Mouse (Mus musculus) neural tube, embryonic 13.5 days (tissue): ENCODE measurements around the gene Tarm1. TPM values are rescaled to one million over a fixed set of nuclear protein-coding genes. Genes with fewer than 3 reads are reported as not detected.

ENCODE experiments used
- polyA plus RNA-seq: library from polyadenylated mRNA; unstranded; fragments of >200 nt; fragmentation: Nextera tagmentation; extraction: Ambion mirVana; gene quantifications from 2 replicates; pipeline ENCODE4 v1.2.1, GENCODE M21; 2015

Gene Tarm1
- polyA plus RNA-seq, 1 experiment from 2014 or later, result not detected

Other genes with a start within 250 kb of the Tarm1 start
- 40.4 and 46.4 TPM in 2 replicates for gene Myadm, start 213.5 kb downstream of the Tarm1 start, polyA plus RNA-seq
- gene Prkcg, start 213.4 kb downstream of the Tarm1 start, polyA plus RNA-seq, result 0.64 and 0.76 TPM in 2 replicates
- gene Cacng7, start 169.7 kb downstream of the Tarm1 start, polyA plus RNA-seq, result 4.2 and 4.5 TPM in 2 replicates
- gene Cacng8, start 111.9 kb downstream of the Tarm1 start, polyA plus RNA-seq, result 12.1 and 12.8 TPM in 2 replicates
- 0.10 and 0.69 TPM in 2 replicates for gene Cacng6, start 78.4 kb downstream of the Tarm1 start, polyA plus RNA-seq
- gene Oscar, start 113.5 kb upstream of the Tarm1 start, polyA plus RNA-seq, result 0.54 and 0.80 TPM in 2 replicates
- 392 and 462 TPM in 2 replicates for gene Ndufa3, start 114.7 kb upstream of the Tarm1 start, polyA plus RNA-seq
- gene Tfpt, start 127.3 kb upstream of the Tarm1 start, polyA plus RNA-seq, result 31.0 and 34.4 TPM in 2 replicates
- 98.6 and 100 TPM in 2 replicates for gene Prpf31, start 127.4 kb upstream of the Tarm1 start, polyA plus RNA-seq
- 44.1 and 45.8 TPM in 2 replicates for gene Cnot3, start 142.6 kb upstream of the Tarm1 start, polyA plus RNA-seq
- gene Leng1, start 163.2 kb upstream of the Tarm1 start, polyA plus RNA-seq, result 18.0 and 18.7 TPM in 2 replicates
- gene Tmc4, start 174.9 kb upstream of the Tarm1 start, polyA plus RNA-seq, result 3.6 and 4.4 TPM in 2 replicates
- 223 and 227 TPM in 2 replicates for gene Tsen34, start 190.2 kb upstream of the Tarm1 start, polyA plus RNA-seq
- 58.7 and 64.6 TPM in 2 replicates for gene Mboat7, start 190.9 kb upstream of the Tarm1 start, polyA plus RNA-seq
- 986 and 989 TPM in 2 replicates for gene Rps9, start 201.4 kb upstream of the Tarm1 start, polyA plus RNA-seq
- gene Pirb, start 217.8 kb upstream of the Tarm1 start, polyA plus RNA-seq, result 0.14 and 0.23 TPM in 2 replicates